Mouse (Mus musculus) midbrain, embryonic 14.5 days (tissue): ENCODE data around the gene Nudt16l1. TPM values are rescaled to one million over a fixed set of nuclear protein-coding genes. Genes with fewer than 3 reads are reported as not detected.

ENCODE experiments used
- ATAC-seq: fragments of 200-750 bp; cut with Nextera tagmentation; 2 replicates; pipeline ENCODE4 v1.8.0; 2017; ENCODE audit warnings: moderate number of reproducible peaks, moderate library complexity; ENCODE audit not compliant: low FRiP score, low TSS enrichment
- DNase-seq: peaks from one replicate; pipeline ENCODE4 v3.0.0-alpha.2; 2015
- H3K27ac ChIP-seq: fragments of 300-500 bp; sonication (generic); replicated peaks from 2 replicates; pipeline ENCODE4 v1.5.1; 2014; ENCODE audit warnings: mild to moderate bottlenecking, low read depth, low read length, moderate library complexity
- H3K27me3 ChIP-seq: fragments of 300-500 bp; sonication (generic); 2 replicates; pipeline ENCODE4 v1.6.1; 2014; ENCODE audit warnings: low read length, control low read depth, mixed read lengths; ENCODE audit not compliant: control insufficient read depth, insufficient read depth
- H3K36me3 ChIP-seq: fragments of 300-500 bp; sonication (generic); 2 replicates; pipeline ENCODE4 v1.6.1; 2014; ENCODE audit warnings: low read length, control low read depth; ENCODE audit not compliant: control insufficient read depth, insufficient read depth
- H3K4me1 ChIP-seq: fragments of 300-500 bp; sonication (generic); 2 replicates; pipeline ENCODE4 v1.6.1; 2014; ENCODE audit warnings: mild to moderate bottlenecking, antibody characterized with exemption, low read length, control low read depth; ENCODE audit not compliant: control insufficient read depth, insufficient read depth
- H3K4me2 ChIP-seq: fragments of 300-500 bp; sonication (generic); 2 replicates; pipeline ENCODE4 v1.6.1; 2014; ENCODE audit warnings: mild to moderate bottlenecking, low read length, moderate library complexity
- H3K4me3 ChIP-seq: fragments of 300-500 bp; sonication (generic); replicated peaks from 2 replicates; pipeline ENCODE4 v1.5.1; 2014; ENCODE audit warnings: low read depth, low read length
- H3K9ac ChIP-seq: fragments of 300-500 bp; sonication (generic); replicated peaks from 2 replicates; pipeline ENCODE4 v1.6.1; 2014; ENCODE audit warnings: mild to moderate bottlenecking, low read length, moderate library complexity
- H3K9me3 ChIP-seq: fragments of 300-500 bp; sonication (generic); 2 replicates; pipeline ENCODE4 v1.6.1; 2016; ENCODE audit warnings: low read length, control low read depth, mixed read lengths; ENCODE audit not compliant: control insufficient read depth
- WGBS: fragments of 180-500 bp; shearing (Covaris S2); extraction: QIAGEN DNeasy Blood & Tissue Kit; methylation state at CpG from one replicate; pipeline ENCODE4 v1.1.7; 2014; 5-methylcytosine and 5-hydroxymethylcytosine counted together
- polyA plus RNA-seq: library from polyadenylated mRNA; unstranded; fragments of >200 nt; fragmentation: Nextera tagmentation; extraction: Ambion mirVana; gene quantifications from 2 replicates; pipeline ENCODE4 v1.2.1, GENCODE M21; 2014

Gene Nudt16l1
- polyA plus RNA-seq, 1 experiment from 2014 or later = 122 TPM

- Histone ChIP-seq H3K27ac (no peak overlapping the region), H3K4me1 (no peaks in the 10 kb centered on the region), H3K4me2 (no peak overlapping the region), H3K36me3 (peaks cover 88% of the 10 kb centered on the region), H3K9ac (no peak overlapping the region), H3K9me3 (no peaks in the 10 kb centered on the region), H3K27me3 (no peaks in the 10 kb centered on the region), H3K4me3 (no peak overlapping the region)
- ATAC-seq (no peak), DNase-seq (no peak)
- WGBS = 98% methylated on average over 5 of the region's 5 CpGs
Observed at GRCm38 (mm10) chr16:4923996-4924395, 14.6 kb upstream of the Nudt16l1 start.

- DNase-seq = no peak
- Histone ChIP-seq H3K4me2 (no peak overlapping the region), H3K9ac (no peak overlapping the region), H3K27me3 (no peaks in the 10 kb centered on the region), H3K4me1 (no peaks in the 10 kb centered on the region), H3K36me3 (peaks cover 99% of the 10 kb centered on the region), H3K27ac (no peak overlapping the region), H3K9me3 (no peaks in the 10 kb centered on the region), H3K4me3 (no peak overlapping the region)
- ATAC-seq = no peak
- WGBS = 96% methylated on average over 7 of the region's 7 CpGs
Observed at GRCm38 (mm10) chr16:4927967-4928366, 10.6 kb upstream of the Nudt16l1 start.

GRCm38 (mm10) chr16:4928474-4928873 is 10.1 kb upstream of the Nudt16l1 start:
- H3K27ac ChIP-seq = no peak overlapping the region
- no peaks in the 10 kb centered on the region for H3K9me3 ChIP-seq
- H3K4me1 ChIP-seq = no peaks in the 10 kb centered on the region
- 97% methylated on average over 2 of the region's 2 CpGs for WGBS
- no peak overlapping the region for H3K4me3 ChIP-seq
- H3K4me2 ChIP-seq = no peak overlapping the region
- H3K36me3 ChIP-seq = peaks cover 98% of the 10 kb centered on the region
- no peaks in the 10 kb centered on the region for H3K27me3 ChIP-seq
- no peak overlapping the region for H3K9ac ChIP-seq
- ATAC-seq = no peak
- no peak for DNase-seq

- Histone ChIP-seq H3K9me3 (no peaks in the 10 kb centered on the region), H3K4me2 (no peak overlapping the region), H3K27ac (no peak overlapping the region), H3K4me1 (no peaks in the 10 kb centered on the region), H3K4me3 (no peak overlapping the region), H3K27me3 (no peaks in the 10 kb centered on the region), H3K36me3 (peaks cover 97% of the 10 kb centered on the region), H3K9ac (no peak overlapping the region)
- DNase-seq (no peak), ATAC-seq (no peak)
- WGBS = 93% methylated on average over 3 of the region's 3 CpGs
Observed at GRCm38 (mm10) chr16:4932429-4932828, 6.1 kb upstream of the Nudt16l1 start.

GRCm38 (mm10) chr16:4935430-4935829 is 3.1 kb upstream of the Nudt16l1 start:
- ATAC-seq = no peak
- no peaks in the 10 kb centered on the region for H3K27me3 ChIP-seq
- 97% methylated on average over 31 of the region's 31 CpGs for WGBS
- H3K4me1 ChIP-seq = peaks cover 9% of the 10 kb centered on the region
- H3K4me3 ChIP-seq = no peak overlapping the region
- peaks cover 73% of the 10 kb centered on the region for H3K36me3 ChIP-seq
- no peak for DNase-seq
- H3K9me3 ChIP-seq = no peaks in the 10 kb centered on the region
- H3K9ac ChIP-seq = no peak overlapping the region
- no peak overlapping the region for H3K27ac ChIP-seq
- H3K4me2 ChIP-seq = no peak overlapping the region

- H3K4me3 ChIP-seq = no peak overlapping the region
- H3K9me3 ChIP-seq = no peaks in the 10 kb centered on the region
- DNase-seq (no peak), ATAC-seq (no peak)
- H3K4me2 ChIP-seq = no peak overlapping the region
- H3K27me3 ChIP-seq = no peaks in the 10 kb centered on the region
- no peak overlapping the region for H3K9ac ChIP-seq
- 90% methylated on average over 10 of the region's 10 CpGs for whole genome bisulfite sequencing
- H3K36me3 ChIP-seq = peaks cover 73% of the 10 kb centered on the region
- peaks cover 9% of the 10 kb centered on the region for H3K4me1 ChIP-seq
- H3K27ac ChIP-seq = no peak overlapping the region
Observed at GRCm38 (mm10) chr16:4935931-4936703, 2.4 kb upstream of the Nudt16l1 start.

GRCm38 (mm10) chr16:4937351-4938190 is 990 bp upstream of the Nudt16l1 start:
- H3K27ac ChIP-seq = no peak overlapping the region
- DNase-seq = no peak
- no peaks in the 10 kb centered on the region for H3K9me3 ChIP-seq
- peaks cover 73% of the 10 kb centered on the region for H3K36me3 ChIP-seq
- ATAC-seq = no peak
- 89% methylated on average over 8 of the region's 8 CpGs for WGBS
- peaks cover 9% of the 10 kb centered on the region for H3K4me1 ChIP-seq
- H3K4me3 ChIP-seq = no peak overlapping the region
- no peak overlapping the region for H3K9ac ChIP-seq
- no peak overlapping the region for H3K4me2 ChIP-seq
- no peaks in the 10 kb centered on the region for H3K27me3 ChIP-seq

GRCm38 (mm10) chr16:4938989-4939388 is 428 bp downstream of the Nudt16l1 start:
- ATAC-seq (peak; percentile 95), DNase-seq (peak; percentile 97)
- Histone ChIP-seq H3K36me3 (peaks cover 76% of the 10 kb centered on the region), H3K4me1 (peaks cover 9% of the 10 kb centered on the region), H3K9me3 (no peaks in the 10 kb centered on the region), H3K27ac (peak overlapping the region; percentile 78), H3K27me3 (no peaks in the 10 kb centered on the region), H3K9ac (peak overlapping the region; percentile 78), H3K4me3 (peak overlapping the region; percentile 72), H3K4me2 (peak overlapping the region; percentile 93)
- WGBS = under 1% methylated on average over 28 of the region's 28 CpGs
